Mouse (Mus musculus) cerebellum, postnatal 14 days (tissue): ENCODE measurements at regions not wholly inside any gene's neighbourhood (a gene's known extent, or its start where the extent isn't known, plus 50 kb on each side); places are given as distances from the start of the nearest gene placed in this dataset.
A peak's percentile ranks its signal among the peaks of the same experiment; 100 is the strongest.

Experiments
- DNase-seq, 2 experiments: peaks; one replicate each; pipeline ENCODE4 v3.0.0; 2021; ENCODE audit warnings: mixed read lengths in 2 of 2

DNA sequence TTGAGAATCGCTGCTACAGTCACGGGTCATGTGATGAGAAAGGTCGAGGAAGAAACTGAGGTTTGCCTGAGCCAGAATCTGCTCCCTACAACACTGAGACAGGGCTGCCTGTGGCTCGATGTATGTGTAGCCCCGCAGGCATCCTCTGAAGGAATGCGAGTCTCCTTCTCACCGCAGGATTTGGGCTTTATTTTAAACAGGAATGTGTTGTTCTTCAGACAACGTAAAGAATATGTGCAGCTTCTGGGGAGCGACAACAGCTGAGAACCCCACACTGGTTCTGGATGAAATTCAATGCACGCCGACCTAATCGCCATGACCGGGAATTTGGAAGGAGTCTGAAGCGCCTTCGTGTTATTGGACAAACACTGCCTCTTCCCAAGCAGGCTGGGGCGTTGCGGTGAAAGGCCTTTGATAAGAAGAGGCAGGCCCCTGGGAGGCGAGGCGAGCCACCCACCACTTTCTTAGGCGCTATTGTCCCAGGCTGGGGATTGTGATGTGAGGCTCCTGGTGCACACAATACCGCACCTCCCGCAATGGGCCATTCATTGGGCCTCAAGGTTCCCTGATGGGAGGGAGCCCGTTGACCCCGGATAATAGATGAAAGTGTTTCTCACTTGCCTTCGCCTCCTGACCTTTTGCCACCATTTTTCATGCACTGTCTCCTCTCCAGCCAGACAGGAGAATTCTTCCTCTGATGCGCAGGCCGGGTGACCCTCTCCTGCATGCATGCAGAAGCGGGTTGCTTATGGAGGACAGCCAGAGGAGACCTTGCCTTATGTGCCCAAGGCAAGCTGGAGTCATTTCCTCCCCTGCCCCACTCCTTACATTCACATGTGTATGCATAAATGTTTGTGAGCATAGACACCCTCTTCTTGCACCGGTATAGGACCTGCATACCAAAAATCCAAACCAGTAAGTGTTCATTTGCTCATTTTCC, 247.6 kb downstream of the Mycn start:
- DNase-seq = no peak

GRCm38 (mm10) chr12:12687376-12687775, 254.3 kb downstream of the Mycn start:
- DNase-seq = no peak

- no peak for DNase-seq
Observed at GRCm38 (mm10) chr12:12685217-12685522, 256.5 kb downstream of the Mycn start.

GRCm38 (mm10) chr12:12684481-12685216, 257.1 kb downstream of the Mycn start:
- DNase-seq = peak in 1 of 2 experiments; percentile 30

- DNase-seq = no peak
Observed at GRCm38 (mm10) chr12:12683733-12684470, 257.8 kb downstream of the Mycn start.

DNA sequence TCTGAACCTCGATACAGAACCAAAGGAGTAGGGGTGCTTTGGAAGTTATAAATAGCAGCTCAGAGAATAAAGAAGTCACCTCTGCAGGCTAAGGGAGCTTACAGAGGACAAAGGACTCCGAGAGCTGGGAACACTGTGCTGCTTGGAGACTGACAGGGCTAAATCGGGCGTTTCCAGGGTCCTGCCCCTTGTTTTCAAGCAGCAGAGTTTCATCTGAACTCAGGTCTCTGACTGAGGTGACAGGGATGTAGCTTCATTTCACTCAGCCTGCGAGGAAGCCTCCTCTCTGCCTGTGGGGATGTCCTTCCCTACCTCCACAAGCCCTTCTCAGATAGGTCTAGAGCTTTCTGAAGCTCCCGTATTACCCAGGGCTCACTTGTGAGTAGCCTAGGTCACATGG, 260.6 kb downstream of the Mycn start:
- peak in 1 of 2 experiments; percentile 23 for DNase-seq

DNA sequence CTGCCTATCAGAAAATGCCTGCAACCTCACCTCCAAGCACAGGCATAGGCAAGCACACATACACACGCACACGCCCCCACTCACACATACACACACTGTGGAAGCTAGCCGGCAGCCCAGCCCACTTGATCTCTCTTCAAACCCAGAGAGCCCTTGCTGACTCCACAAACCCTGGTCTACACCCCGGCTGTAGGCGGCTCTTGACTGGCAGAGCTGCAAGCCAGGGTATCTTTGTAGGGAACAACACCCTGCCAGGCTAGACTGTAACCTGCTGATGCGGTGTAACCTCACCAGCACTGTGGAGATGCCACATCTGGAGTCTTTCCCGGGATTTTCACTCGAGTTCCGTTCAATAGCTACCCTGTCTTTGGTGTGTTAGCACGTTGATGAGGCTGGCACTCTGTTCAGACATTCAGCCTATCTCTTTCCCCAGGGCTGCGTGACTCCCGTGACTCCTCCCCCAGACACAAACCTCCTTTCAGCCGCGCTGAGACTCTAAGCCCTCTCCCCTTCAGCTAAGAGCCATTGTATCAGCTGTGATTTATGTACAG, 261.3 kb downstream of the Mycn start:
- DNase-seq = peak; percentile 48 to 56

GRCm38 (mm10) chr12:12676676-12677075, 265.0 kb downstream of the Mycn start:
- DNase-seq = peak; percentile 94 to 97

- no peak for DNase-seq
Observed at GRCm38 (mm10) chr12:12669931-12670330, 271.8 kb downstream of the Mycn start.

GRCm38 (mm10) chr12:12668919-12669318, 272.8 kb downstream of the Mycn start:
- no peak for DNase-seq

DNA sequence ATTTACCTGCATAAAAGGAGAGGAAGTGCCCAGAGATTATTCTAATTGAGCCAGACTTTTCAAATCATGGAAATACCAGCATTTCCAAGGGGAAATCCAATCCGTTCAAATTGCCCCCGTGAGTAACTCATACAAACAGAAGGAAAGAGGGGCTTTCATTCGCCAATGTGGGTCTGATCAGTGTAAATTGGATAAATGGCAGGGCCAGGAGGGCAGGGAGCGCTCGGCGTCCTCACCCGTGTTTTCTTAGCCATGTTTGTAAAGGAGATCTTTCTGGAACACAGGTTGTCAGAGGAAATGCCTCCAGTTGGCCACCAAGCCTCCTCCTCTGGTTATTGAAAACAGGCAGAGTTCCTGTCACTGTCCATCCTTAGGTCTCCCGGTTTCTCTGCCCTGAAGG, 286.1 kb downstream of the Mycn start:
- DNase-seq = no peak

GRCm38 (mm10) chr12:12655184-12655583, 286.5 kb downstream of the Mycn start:
- no peak for DNase-seq

DNA sequence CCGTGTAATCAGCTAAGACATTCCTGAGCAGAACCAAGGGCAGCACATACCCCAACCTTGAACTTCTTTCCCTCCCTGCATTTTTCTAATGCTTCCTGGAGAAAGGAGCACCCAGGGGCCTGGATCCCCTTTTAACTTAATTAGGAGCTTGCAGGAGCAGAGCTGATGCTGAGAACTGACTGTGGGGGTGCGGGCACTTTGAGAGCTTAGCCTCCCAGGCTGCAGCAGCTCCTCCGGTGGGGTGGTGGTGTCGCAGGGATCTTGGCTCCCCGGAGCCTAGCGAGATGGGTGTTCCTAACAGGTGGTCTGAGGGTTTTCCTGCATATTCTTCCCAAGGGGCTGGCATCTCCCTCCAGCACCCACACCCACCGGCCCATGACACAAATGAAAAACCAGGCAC, 289.4 kb downstream of the Mycn start:
- no peak for DNase-seq

DNA sequence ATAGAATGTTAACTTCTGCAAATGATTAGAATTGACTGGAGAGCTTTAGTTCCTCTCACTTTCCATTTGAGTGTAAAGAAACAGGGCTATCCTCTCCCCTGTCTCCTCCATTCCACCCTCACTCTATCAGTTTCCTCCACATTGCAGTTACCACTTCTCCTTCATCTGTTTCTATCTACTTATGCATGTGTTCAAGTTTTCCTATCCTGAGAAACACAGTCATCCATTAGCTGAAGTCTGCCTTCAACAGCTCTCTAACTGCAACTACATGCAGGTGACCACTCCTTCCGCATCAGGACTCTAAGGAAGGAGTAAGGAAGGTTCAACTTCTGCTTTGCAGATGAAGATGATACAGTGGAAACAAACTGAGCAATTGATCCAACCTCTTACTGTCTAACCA, 291.4 kb downstream of the Mycn start:
- no peak for DNase-seq

- DNase-seq = no peak
Observed at GRCm38 (mm10) chr12:12647467-12647866, 294.2 kb downstream of the Mycn start.

DNA sequence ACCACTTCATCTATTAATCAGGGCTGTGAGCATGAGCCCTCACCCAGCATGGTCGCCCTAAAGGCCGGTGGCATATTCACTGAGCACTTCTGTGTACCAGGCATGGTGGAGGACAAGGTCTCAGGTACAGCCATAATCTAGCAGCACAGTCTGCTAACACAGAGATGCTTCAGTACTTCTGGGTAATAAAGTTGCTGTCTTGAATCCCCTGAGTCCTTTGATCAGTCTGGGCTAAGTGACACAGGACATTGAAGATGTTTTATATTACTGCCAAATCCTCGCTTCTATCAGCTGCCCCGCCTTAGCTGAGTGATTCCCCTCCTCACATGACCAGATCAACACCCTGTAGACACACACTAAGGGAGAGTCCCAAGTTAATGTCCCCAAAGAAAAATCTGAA, 296.5 kb downstream of the Mycn start:
- DNase-seq = no peak

GRCm38 (mm10) chr12:12643247-12643963, 298.3 kb downstream of the Mycn start:
- peak; percentile 34 to 53 for DNase-seq

DNA sequence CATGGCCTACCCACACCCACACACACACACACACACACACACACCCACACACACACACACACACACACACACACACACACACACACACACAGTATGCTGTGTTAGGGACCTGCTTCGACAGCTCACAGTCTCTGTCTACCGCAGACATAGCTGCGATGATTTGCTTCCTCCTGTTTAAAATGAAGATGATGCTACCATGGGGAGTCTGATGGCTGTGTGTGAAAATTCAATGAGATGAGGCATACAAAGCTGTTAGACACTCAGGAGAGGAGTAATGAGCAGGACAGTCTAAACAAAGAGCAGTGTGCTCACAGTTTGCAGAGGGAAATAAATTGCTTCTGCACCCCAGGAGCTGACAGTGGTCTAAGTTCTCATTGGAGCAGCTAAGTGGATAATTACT, 306.4 kb downstream of the Mycn start:
- no peak for DNase-seq

- DNase-seq = no peak
Observed at GRCm38 (mm10) chr12:12627597-12627996, 314.1 kb downstream of the Mycn start.

GRCm38 (mm10) chr12:12625788-12626187, 315.9 kb downstream of the Mycn start:
- no peak for DNase-seq

DNA sequence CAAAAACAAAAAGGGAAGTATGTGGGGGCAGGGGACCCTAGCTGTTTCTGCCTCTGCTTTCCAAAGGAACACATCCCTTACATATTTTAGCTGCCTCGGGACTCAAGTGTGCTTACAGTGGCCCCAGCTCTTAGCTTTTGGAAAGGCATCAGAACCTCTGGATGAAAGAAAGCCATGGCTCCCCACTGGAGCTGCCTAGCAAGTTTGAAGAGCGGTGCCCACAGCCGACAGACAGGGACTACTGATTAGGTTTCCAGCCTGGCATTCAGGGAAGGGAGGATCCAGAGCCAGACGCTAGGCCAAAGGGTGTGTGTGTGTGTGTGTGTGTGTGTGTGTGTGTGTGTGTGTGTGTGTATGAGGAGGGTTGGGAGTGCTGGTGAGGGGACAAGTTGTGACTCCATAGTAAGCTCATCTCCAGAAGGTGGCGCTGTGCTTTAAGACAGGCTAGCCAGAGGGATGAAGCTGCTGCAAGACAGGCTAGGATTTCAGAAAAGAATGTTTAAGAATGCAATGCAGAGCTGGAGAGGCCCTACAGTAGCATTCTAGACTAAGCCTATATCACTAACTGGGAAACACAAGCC, 318.9 kb downstream of the Mycn start:
- DNase-seq = peak; percentile 90 to 96

DNA sequence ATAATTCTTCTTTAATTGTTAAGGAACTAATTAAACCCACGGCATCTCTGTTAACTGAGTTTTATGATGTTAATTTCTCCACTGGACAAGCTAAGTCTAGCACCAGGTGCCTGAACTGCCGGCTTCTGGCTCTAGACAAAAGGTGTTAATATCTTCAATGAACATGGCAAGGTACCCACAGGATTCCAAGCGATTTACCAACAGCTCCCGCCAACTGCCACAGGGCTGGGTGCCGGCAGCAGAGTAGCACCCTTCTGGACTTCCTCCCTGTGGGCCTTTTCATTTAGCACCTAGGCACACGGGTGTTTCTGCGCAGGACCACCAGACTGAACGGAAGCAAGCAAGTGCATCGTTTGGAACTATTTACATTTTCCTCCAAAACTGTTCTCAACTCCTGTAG, 320.2 kb downstream of the Mycn start:
- peak; percentile 27 to 41 for DNase-seq
